Comparison of ENCODE assay signal across 8 mouse cellular contexts in the genomic region with DNA sequence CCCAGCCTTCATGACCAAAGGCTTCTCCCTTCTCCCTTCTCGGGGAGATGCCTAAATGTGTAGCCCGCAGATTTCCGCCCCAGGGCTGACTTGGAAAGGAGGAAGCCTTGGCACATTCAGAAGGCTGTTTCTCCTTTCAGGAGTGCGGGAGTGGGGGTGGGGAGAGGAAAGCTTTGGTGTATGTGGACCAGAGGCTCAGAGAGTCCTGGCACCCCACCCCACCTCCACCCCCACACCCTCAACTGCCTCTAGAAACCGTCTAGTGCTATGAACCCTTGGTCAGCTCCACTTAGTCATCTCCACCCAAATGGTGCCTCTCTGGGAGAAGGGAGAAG. TPM values are rescaled to one million over a fixed set of nuclear protein-coding genes. Genes with fewer than 3 reads are reported as not detected.
DNase-seq lines count a peak whose midpoint lies in the region; ATAC-seq and TF ChIP-seq lines count a peak whose summit lies in the region.

No protein-coding gene starts in this region.

- peak overlapping the region; percentile 70 for H3K4me2 ChIP-seq in hindbrain, embryonic 12.5 days (replicated peaks)

- DNase-seq in layer of hippocampus, adult 2 months (ENCODE audit: low spot score in 2 of 2), result no peak
- no peak for DNase-seq in layer of hippocampus, adult 9-10 months (ENCODE audit: low spot score)
- DNase-seq in adrenal gland, postnatal 14 days, result no peak
- no peak for DNase-seq in urinary bladder, postnatal 25 days (ENCODE audit: low spot score)

- ATAC-seq in common myeloid progenitor, adult 5-6 weeks (replicated peaks; ENCODE audit: low read depth, poor library complexity, severe bottlenecking), result peak; percentile 50
- peak; percentile 48 for ATAC-seq in hindbrain, embryonic 12.5 days (ENCODE audit: low FRiP score)
- peak; percentile 28; the same call in 1 of the 2 replicates for ATAC-seq in megakaryocyte, adult 5-6 weeks (ENCODE audit: poor library complexity, severe bottlenecking)
- no peak for ATAC-seq in erythroid progenitor cell, adult 5-6 weeks (replicated peaks; ENCODE audit: low FRiP score, poor library complexity, severe bottlenecking)

- WGBS in hindbrain, embryonic 12.5 days, result 14% methylated on average over 5 of the region's 5 CpGs

- no peak for TF ChIP-seq CTCF in layer of hippocampus, adult 2 months (conservative IDR thresholded peaks at IDR 0.05)

- H3K27ac ChIP-seq in layer of hippocampus, adult 2 months, result peak overlapping the region; percentile 94
- peak overlapping the region; percentile 67 for H3K27ac ChIP-seq in hindbrain, embryonic 12.5 days

- no peaks in the 10 kb centered on the region for H3K27me3 ChIP-seq in hindbrain, embryonic 12.5 days

- no peaks in the 10 kb centered on the region for H3K36me3 ChIP-seq in hindbrain, embryonic 12.5 days

- peak overlapping the region; percentile 86 for H3K9ac ChIP-seq in hindbrain, embryonic 12.5 days

- peaks cover 4% of the 10 kb centered on the region for H3K4me1 ChIP-seq in hindbrain, embryonic 12.5 days

- no peaks in the 10 kb centered on the region for H3K9me3 ChIP-seq in hindbrain, embryonic 12.5 days (replicated peaks)

- peak overlapping the region; percentile 88 for H3K4me3 ChIP-seq in layer of hippocampus, adult 2 months
- peak overlapping the region; percentile 73 for H3K4me3 ChIP-seq in hindbrain, embryonic 12.5 days

RNA-seq across cellular contexts. Expression of a gene that starts 0.4 kb away (rescaled TPM):
- 10 to 100 TPM; 42.0 to 43.9 TPM for total RNA-seq in layer of hippocampus, adult 2 months (2021)
- total RNA-seq in common myeloid progenitor, adult 5-6 weeks (2017), result 1.0 TPM in 1 of 2 replicates, not detected in the other
- polyA plus RNA-seq in hindbrain, embryonic 12.5 days (2016; fragmentation: Nextera tagmentation; extraction: Ambion mirVana), result 51.0 and 53.7 TPM in 2 replicates
- total RNA-seq in megakaryocyte, adult 5-6 weeks (2015), result 0.41 and 0.42 TPM in 2 replicates
- 0.65 and 1.7 TPM in 2 replicates for total RNA-seq in megakaryocyte, adult 5-6 weeks (2017)
- 13.2 and 16.2 TPM in 2 replicates for total RNA-seq in adrenal gland, postnatal 14 days (2021)
- total RNA-seq in erythroid progenitor cell, adult 5-6 weeks (2015; ENCODE audit: low replicate concordance), result 4.0 TPM in 1 of 2 replicates, not detected in the other
- total RNA-seq in erythroid progenitor cell, adult 5-6 weeks (2017; ENCODE audit: low replicate concordance), result 0.15 TPM in 1 of 2 replicates, not detected in the other
